Mouse (Mus musculus) heart, postnatal 10 days (tissue): Measurements from ENCODE around the gene Fhit. TPM values are rescaled to one million over a fixed set of nuclear protein-coding genes. Genes with fewer than 3 reads are reported as not detected.

ENCODE experiments used
- DNase-seq, 2 experiments: peaks; one replicate each; pipeline ENCODE4 v3.0.0; 2021
- intact Hi-C: fragments of 180-260 bp; cut with DNase I; formaldehyde crosslinking; loops from one replicate; pipeline ENCODE4 v1.15.1; 2025
- total RNA-seq, 2 experiments: library from RNA; stranded (reverse); gene quantifications; 2 replicates each; pipeline ENCODE4 v1.2.3; 2021

Fhit gene
- total RNA-seq, 2 experiments from 2014 or later: 2.6 to 3.1 TPM

DNA sequence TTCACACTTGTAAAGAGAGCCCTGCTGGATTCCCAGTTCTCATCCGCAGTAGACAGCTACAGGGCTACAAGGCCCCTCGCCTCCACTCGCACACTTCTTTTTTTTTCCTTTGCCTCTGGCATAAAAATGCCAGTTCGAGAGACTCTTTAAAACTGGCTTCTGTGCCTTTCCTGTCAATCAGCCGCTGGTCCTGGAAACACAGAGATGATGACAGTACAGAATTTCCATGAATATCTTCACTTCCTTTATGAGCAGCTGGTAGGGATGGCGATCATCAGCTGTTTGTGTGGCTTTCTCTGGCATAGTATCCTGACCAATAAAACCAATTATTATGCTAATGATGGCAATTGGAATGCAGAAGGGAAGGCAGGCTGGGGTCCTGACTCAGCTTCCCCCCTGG is 1626.3 kb downstream of the Fhit start:
- DNase-seq: no peak
- intact Hi-C loops: no loop called here

DNA sequence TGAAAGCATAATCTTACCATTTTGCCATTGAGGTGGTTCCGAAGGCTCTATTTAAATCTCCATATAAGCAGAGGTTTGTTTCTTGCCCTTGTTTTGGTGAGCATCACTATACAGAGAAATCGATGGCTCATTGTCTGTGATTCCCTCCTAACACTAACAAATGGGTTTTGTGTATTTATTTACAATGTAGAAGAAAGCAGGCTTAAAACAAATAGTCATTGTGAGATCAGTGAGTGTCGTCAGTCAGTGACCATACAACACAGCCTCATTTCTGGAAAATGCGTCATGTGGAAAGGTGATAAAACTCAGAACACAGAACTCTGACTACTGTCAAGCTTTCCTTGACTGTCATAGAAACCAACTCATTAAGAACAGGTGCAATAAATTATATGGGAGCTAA is 1632.6 kb downstream of the Fhit start:
- intact Hi-C loops: no loop called here
- DNase-seq: no peak

DNA sequence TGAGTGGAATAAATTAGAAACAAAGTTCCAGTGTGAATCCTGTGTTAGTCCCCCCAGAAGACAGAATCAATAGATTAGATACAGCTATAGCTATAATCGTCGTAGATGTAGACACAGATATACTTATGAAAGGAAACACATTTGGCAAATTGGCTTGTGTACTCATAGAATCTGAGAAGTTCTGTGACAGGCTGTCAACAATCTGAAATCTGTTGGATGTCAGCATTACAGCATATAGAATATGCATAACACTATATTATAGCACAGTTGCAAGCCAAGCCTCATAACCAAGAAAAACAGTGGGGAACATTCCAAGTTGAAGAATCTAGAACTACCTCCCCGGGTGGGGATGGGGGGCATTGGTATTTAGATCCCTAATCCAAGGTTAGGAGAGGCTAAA is 1635.7 kb downstream of the Fhit start:
- DNase-seq: no peak
- intact Hi-C loops: no loop called here

GRCm38 (mm10) chr14:9517651-9518050 is 1644.2 kb downstream of the Fhit start:
- intact Hi-C loops: no loop called here
- no peak for DNase-seq

DNA sequence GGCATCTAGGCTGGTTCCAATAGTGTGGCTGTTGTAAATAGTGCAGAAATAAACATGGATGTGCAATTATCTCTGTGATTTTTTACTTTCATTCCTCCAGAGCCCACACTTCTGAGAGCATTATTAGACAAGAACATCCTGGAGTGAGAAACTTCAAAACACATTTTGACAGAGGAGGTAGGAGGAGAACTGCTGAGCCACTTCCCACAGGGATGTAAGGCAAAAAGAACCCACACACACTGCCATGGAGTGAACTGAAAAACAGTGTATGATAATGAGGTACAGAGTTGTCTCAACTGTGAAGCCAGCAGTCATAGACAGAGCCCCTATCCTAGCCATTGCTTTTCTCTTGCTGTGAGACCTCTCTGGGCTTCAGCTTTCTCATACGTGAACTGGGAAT is 1652.2 kb downstream of the Fhit start:
- DNase-seq: no peak
- intact Hi-C loops: loop anchor here (5.0 kb wide), 1 partner anchor 1618 kb away; no protein-coding TSS in a partner anchor

Other genes starting within 250 kb of the Fhit start
- 1 to 10 TPM; 1.2 to 1.5 TPM for gene Gm3839, start 194.7 kb upstream of the Fhit start, total RNA-seq